Mouse (Mus musculus) liver, embryonic 14.5 days (tissue): ENCODE results near the gene Pcbd2.

Source experiments
- CTCF ChIP-seq: IDR thresholded peaks from 2 replicates; pipeline ENCODE4 v1.5.1; 2016; ENCODE audit warnings: antibody characterized with exemption, low read depth, control low read depth
- EP300 ChIP-seq: IDR thresholded peaks from 2 replicates; pipeline ENCODE4 v1.6.1; 2016; ENCODE audit warnings: antibody characterized with exemption, low read depth

GRCm38 (mm10) chr13:55721516-55721915 is 5.7 kb upstream of the Pcbd2 start:
- TF ChIP-seq CTCF (no peak), EP300 (no peak)
